Mouse (Mus musculus) embryonic facial prominence, embryonic 11.5 days (tissue): ENCODE data around the gene Adgra3. TPM values are rescaled to one million over a fixed set of nuclear protein-coding genes. Genes with fewer than 3 reads are reported as not detected.

ENCODE experiments used
- ATAC-seq: fragments of 200-750 bp; cut with Nextera tagmentation; replicated peaks from 2 replicates; pipeline ENCODE4 v1.8.0; 2017; ENCODE audit warnings: low read depth; ENCODE audit not compliant: insufficient number of reproducible peaks, low FRiP score, low TSS enrichment
- DNase-seq: peaks from one replicate; pipeline ENCODE4 v3.0.0-alpha.2; 2015; ENCODE audit warnings: low spot score
- H3K27ac ChIP-seq: fragments of 300-500 bp; sonication (generic); replicated peaks from 2 replicates; pipeline ENCODE4 v1.5.1; 2014; ENCODE audit warnings: mild to moderate bottlenecking, low read depth, low read length, control low read depth
- H3K27me3 ChIP-seq: fragments of 300-500 bp; sonication (generic); 2 replicates; pipeline ENCODE4 v1.6.1; 2014; ENCODE audit warnings: mild to moderate bottlenecking, low read length, moderate library complexity, mixed read lengths; ENCODE audit not compliant: control insufficient read depth, insufficient read depth
- H3K36me3 ChIP-seq: fragments of 300-500 bp; sonication (generic); replicated peaks from 2 replicates; pipeline ENCODE4 v1.6.1; 2014; ENCODE audit warnings: low read depth, mild to moderate bottlenecking, low read length, moderate library complexity, mixed read lengths; ENCODE audit not compliant: control insufficient read depth, insufficient read depth
- H3K4me1 ChIP-seq: fragments of 300-500 bp; sonication (generic); 2 replicates; pipeline ENCODE4 v1.6.1; 2014; ENCODE audit warnings: low read length, mixed read lengths; ENCODE audit not compliant: control insufficient read depth, insufficient read depth
- H3K4me2 ChIP-seq: fragments of 300-500 bp; sonication (generic); 2 replicates; pipeline ENCODE4 v1.6.1; 2014; ENCODE audit warnings: low read depth, mild to moderate bottlenecking, control low read depth, low read length, moderate library complexity
- H3K4me3 ChIP-seq: fragments of 300-500 bp; sonication (generic); 2 replicates; pipeline ENCODE4 v1.5.1; 2014; ENCODE audit warnings: low read depth, low read length, control low read depth
- H3K9ac ChIP-seq: fragments of 300-500 bp; sonication (generic); replicated peaks from 2 replicates; pipeline ENCODE4 v1.6.1; 2014; ENCODE audit warnings: mild to moderate bottlenecking, control low read depth, low read length
- H3K9me3 ChIP-seq: fragments of 300-500 bp; sonication (generic); replicated peaks from 2 replicates; pipeline ENCODE4 v1.6.1; 2016; ENCODE audit warnings: mild to moderate bottlenecking, low read length, inconsistent platforms, mixed read lengths; ENCODE audit not compliant: control insufficient read depth
- WGBS: fragments of 180-500 bp; shearing (Covaris S2); extraction: QIAGEN DNeasy Blood & Tissue Kit; methylation state at CpG from one replicate; pipeline ENCODE4 v1.1.7; 2014; 5-methylcytosine and 5-hydroxymethylcytosine counted together
- polyA plus RNA-seq: library from polyadenylated mRNA; unstranded; fragments of >200 nt; fragmentation: Nextera tagmentation; extraction: Ambion mirVana; gene quantifications from 2 replicates; pipeline ENCODE4 v1.2.1, GENCODE M21; 2014

Adgra3 gene
- polyA plus RNA-seq, 1 experiment from 2014 or later: 47.4 TPM

DNA sequence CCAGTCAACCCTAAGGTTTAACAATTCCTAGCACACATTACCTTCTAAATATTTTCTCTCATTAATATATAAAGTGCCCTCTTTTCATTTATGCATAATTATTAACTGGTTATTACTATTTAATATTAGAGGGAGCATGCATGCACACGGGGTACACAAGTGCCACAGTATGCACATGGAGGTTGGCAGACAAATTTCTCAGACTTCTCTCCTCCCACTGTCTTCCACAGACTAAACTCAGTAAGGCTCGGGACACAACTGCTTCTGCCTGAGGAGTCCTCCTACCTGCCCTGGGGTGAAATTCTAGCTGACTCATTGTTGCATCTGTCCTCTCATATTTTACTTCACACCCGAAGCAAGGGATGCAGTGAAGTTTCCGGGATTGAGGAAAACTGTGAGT lies 44.8 kb downstream of the Adgra3 start:
- no peaks in the 10 kb centered on the region; the same call in 1 of the 2 replicates for H3K36me3 ChIP-seq
- no peak overlapping the region for H3K4me2 ChIP-seq
- no peak for ATAC-seq
- H3K4me1 ChIP-seq: no peaks in the 10 kb centered on the region
- WGBS: 57% methylated on average over 4 of the region's 4 CpGs
- H3K27me3 ChIP-seq: no peaks in the 10 kb centered on the region
- no peak overlapping the region for H3K4me3 ChIP-seq
- no peaks in the 10 kb centered on the region for H3K9me3 ChIP-seq
- no peak overlapping the region for H3K9ac ChIP-seq
- H3K27ac ChIP-seq: no peak overlapping the region
- no peak for DNase-seq

DNA sequence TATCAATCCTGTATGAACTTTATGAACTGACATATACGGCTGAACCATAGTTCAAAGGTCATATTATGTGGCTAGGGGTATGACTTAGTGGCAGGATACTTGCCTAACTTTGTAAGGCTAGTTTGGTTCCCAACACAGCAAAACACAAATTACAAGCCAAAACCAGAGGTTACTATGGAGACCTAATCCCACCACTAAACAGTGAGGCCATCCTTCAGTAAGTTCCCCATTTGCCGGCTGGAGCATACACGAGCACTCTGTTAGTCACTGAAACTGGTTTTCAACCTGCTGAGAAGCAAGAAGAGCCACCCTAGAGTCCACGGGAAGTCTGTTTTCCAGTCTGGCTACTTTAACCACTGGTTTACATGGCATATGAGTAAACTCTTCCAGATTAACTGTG lies 50.0 kb downstream of the Adgra3 start:
- H3K36me3 ChIP-seq: no peaks in the 10 kb centered on the region; the same call in 1 of the 2 replicates
- H3K27me3 ChIP-seq: no peaks in the 10 kb centered on the region
- no peak overlapping the region for H3K9ac ChIP-seq
- no peaks in the 10 kb centered on the region for H3K4me1 ChIP-seq
- ATAC-seq: no peak
- H3K27ac ChIP-seq: no peak overlapping the region
- 76% methylated on average over 4 of the region's 4 CpGs for WGBS
- H3K4me3 ChIP-seq: no peak overlapping the region
- H3K9me3 ChIP-seq: no peaks in the 10 kb centered on the region
- no peak overlapping the region for H3K4me2 ChIP-seq
- no peak for DNase-seq

GRCm38 (mm10) chr5:50006915-50007658 lies 51.7 kb downstream of the Adgra3 start:
- ATAC-seq: no peak
- no peak overlapping the region for H3K4me2 ChIP-seq
- no peaks in the 10 kb centered on the region for H3K27me3 ChIP-seq
- H3K9me3 ChIP-seq: no peaks in the 10 kb centered on the region
- no peaks in the 10 kb centered on the region for H3K4me1 ChIP-seq
- H3K9ac ChIP-seq: no peak overlapping the region
- H3K36me3 ChIP-seq: no peaks in the 10 kb centered on the region; the same call in 1 of the 2 replicates
- whole genome bisulfite sequencing: 90% methylated on average over 9 of the region's 9 CpGs
- no peak overlapping the region for H3K4me3 ChIP-seq
- no peak overlapping the region for H3K27ac ChIP-seq
- DNase-seq: no peak

DNA sequence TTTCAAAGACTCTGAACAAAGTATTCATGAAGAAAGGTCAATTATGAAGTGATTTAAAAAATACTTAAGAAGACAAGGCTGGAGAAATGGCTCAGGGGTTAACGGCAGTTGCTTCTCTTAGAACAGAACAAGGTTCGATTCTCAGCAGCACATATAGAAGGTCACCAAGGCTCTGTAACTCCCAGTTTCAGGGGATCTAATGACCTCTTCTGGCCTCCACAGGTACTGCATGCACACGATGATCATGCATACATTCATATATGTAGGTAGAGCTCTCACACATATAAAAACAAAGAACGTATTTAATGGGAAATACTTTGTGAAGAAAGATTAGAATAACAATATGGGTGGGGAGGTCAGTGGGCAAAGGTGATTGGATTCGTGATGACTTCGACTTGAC lies 56.5 kb downstream of the Adgra3 start:
- Histone ChIP-seq H3K9me3 (no peaks in the 10 kb centered on the region), H3K27ac (no peak overlapping the region), H3K4me2 (no peak overlapping the region), H3K4me3 (no peak overlapping the region), H3K27me3 (no peaks in the 10 kb centered on the region), H3K36me3 (no peaks in the 10 kb centered on the region), H3K9ac (no peak overlapping the region), H3K4me1 (no peaks in the 10 kb centered on the region)
- DNase-seq: peak; percentile 48
- ATAC-seq: no peak
- WGBS: 89% methylated on average over 6 of the region's 6 CpGs

- no peaks in the 10 kb centered on the region for H3K36me3 ChIP-seq
- H3K27ac ChIP-seq: no peak overlapping the region
- DNase-seq: no peak
- H3K9ac ChIP-seq: no peak overlapping the region
- H3K4me3 ChIP-seq: no peak overlapping the region
- 84% methylated on average over 9 of the region's 9 CpGs for WGBS
- no peaks in the 10 kb centered on the region for H3K4me1 ChIP-seq
- no peaks in the 10 kb centered on the region for H3K27me3 ChIP-seq
- no peak for ATAC-seq
- no peak overlapping the region for H3K4me2 ChIP-seq
- no peaks in the 10 kb centered on the region for H3K9me3 ChIP-seq
Observed at GRCm38 (mm10) chr5:49999764-50000163, 59.0 kb downstream of the Adgra3 start.

GRCm38 (mm10) chr5:49997019-49997418 lies 61.8 kb downstream of the Adgra3 start:
- H3K27me3 ChIP-seq: no peaks in the 10 kb centered on the region
- ATAC-seq: no peak
- no peaks in the 10 kb centered on the region for H3K9me3 ChIP-seq
- WGBS: 90% methylated on average over 6 of the region's 6 CpGs
- no peak overlapping the region for H3K4me2 ChIP-seq
- no peak overlapping the region for H3K4me3 ChIP-seq
- no peak for DNase-seq
- no peak overlapping the region for H3K27ac ChIP-seq
- H3K36me3 ChIP-seq: no peaks in the 10 kb centered on the region
- H3K4me1 ChIP-seq: no peaks in the 10 kb centered on the region
- H3K9ac ChIP-seq: no peak overlapping the region

DNA sequence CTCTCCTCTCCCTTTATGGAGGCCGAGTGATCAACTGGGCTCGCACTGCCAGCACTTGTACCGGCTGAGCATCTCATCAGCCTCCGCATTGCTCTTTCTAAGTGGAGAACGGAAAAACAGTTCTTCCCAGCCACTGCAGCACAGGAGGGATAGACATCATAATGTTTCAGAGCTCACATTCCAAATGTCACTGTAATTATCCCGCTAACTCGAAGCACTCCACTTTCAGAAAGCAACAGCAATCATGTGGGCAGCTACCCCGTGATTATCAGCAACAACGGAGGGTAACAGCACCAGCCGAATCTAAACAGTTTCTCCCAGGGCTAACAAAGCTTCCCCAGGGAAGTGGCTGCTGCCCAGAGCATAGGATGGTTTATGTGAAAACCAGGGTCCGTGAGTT lies 62.3 kb downstream of the Adgra3 start:
- WGBS: 57% methylated on average over 11 of the region's 11 CpGs
- H3K4me2 ChIP-seq: no peak overlapping the region
- no peaks in the 10 kb centered on the region for H3K4me1 ChIP-seq
- H3K27me3 ChIP-seq: no peaks in the 10 kb centered on the region
- H3K9me3 ChIP-seq: no peaks in the 10 kb centered on the region
- no peak overlapping the region for H3K9ac ChIP-seq
- no peak overlapping the region for H3K4me3 ChIP-seq
- no peaks in the 10 kb centered on the region for H3K36me3 ChIP-seq
- ATAC-seq (no peak), DNase-seq (peak; percentile 52)
- H3K27ac ChIP-seq: no peak overlapping the region

GRCm38 (mm10) chr5:49990737-49991323 lies 68.0 kb downstream of the Adgra3 start:
- Histone ChIP-seq H3K9ac (no peak overlapping the region), H3K4me1 (no peaks in the 10 kb centered on the region), H3K4me3 (no peak overlapping the region), H3K4me2 (no peak overlapping the region), H3K9me3 (no peaks in the 10 kb centered on the region), H3K27ac (no peak overlapping the region), H3K27me3 (no peaks in the 10 kb centered on the region), H3K36me3 (no peaks in the 10 kb centered on the region; the same call in 1 of the 2 replicates)
- ATAC-seq (no peak), DNase-seq (no peak)
- 85% methylated on average over 8 of the region's 8 CpGs for WGBS
